Mouse (Mus musculus) limb, embryonic 14.5 days (tissue): ENCODE data around the gene Fkbp8. TPM values are rescaled to one million over a fixed set of nuclear protein-coding genes. Genes with fewer than 3 reads are reported as not detected.

Experiments used
- ATAC-seq: fragments of 200-750 bp; cut with Nextera tagmentation; 2 replicates; pipeline ENCODE4 v1.8.0; 2017; ENCODE audit warnings: low read depth, moderate number of reproducible peaks, moderate TSS enrichment; ENCODE audit not compliant: low FRiP score
- DNase-seq: peaks from one replicate; pipeline ENCODE4 v3.0.0-alpha.2; 2015; ENCODE audit warnings: low spot score
- H3K27ac ChIP-seq: fragments of 300-500 bp; sonication (generic); replicated peaks from 2 replicates; pipeline ENCODE4 v1.5.1; 2014; ENCODE audit warnings: low read depth, mild to moderate bottlenecking, low read length, moderate library complexity, mixed read lengths
- H3K27me3 ChIP-seq: fragments of 300-500 bp; sonication (generic); 2 replicates; pipeline ENCODE4 v1.6.1; 2014; ENCODE audit warnings: low read length, mixed read lengths; ENCODE audit not compliant: control insufficient read depth, insufficient read depth
- H3K36me3 ChIP-seq: fragments of 300-500 bp; sonication (generic); 2 replicates; pipeline ENCODE4 v1.6.1; 2014; ENCODE audit warnings: mild to moderate bottlenecking, low read length, moderate library complexity, mixed read lengths; ENCODE audit not compliant: control insufficient read depth, insufficient read depth
- H3K4me1 ChIP-seq: fragments of 300-500 bp; sonication (generic); 2 replicates; pipeline ENCODE4 v1.6.1; 2014; ENCODE audit warnings: antibody characterized with exemption, low read length, mixed read lengths; ENCODE audit not compliant: control insufficient read depth, insufficient read depth
- H3K4me2 ChIP-seq: fragments of 300-500 bp; sonication (generic); replicated peaks from 2 replicates; pipeline ENCODE4 v1.6.1; 2014; ENCODE audit warnings: low read depth, mild to moderate bottlenecking, low read length, moderate library complexity; ENCODE audit not compliant: severe bottlenecking
- H3K4me3 ChIP-seq: fragments of 300-500 bp; sonication (generic); replicated peaks from 2 replicates; pipeline ENCODE4 v1.5.1; 2014; ENCODE audit warnings: low read length
- H3K9ac ChIP-seq: fragments of 300-500 bp; sonication (generic); 2 replicates; pipeline ENCODE4 v1.6.1; 2014; ENCODE audit warnings: mild to moderate bottlenecking, low read depth, low read length, moderate library complexity; ENCODE audit not compliant: severe bottlenecking
- H3K9me3 ChIP-seq: fragments of 300-500 bp; sonication (generic); 2 replicates; pipeline ENCODE4 v1.6.1; 2016; ENCODE audit warnings: low read length; ENCODE audit not compliant: control insufficient read depth
- POLR2A ChIP-seq: fragments of 200-500 bp; IDR thresholded peaks from 2 replicates; pipeline ENCODE4 v1.8.0; 2012; ENCODE audit warnings: inconsistent platforms, mild to moderate bottlenecking, moderate library complexity, borderline replicate concordance; ENCODE audit not compliant: insufficient read depth, insufficient read length; ENCODE audit errors: extremely low read depth
- WGBS: fragments of 180-500 bp; shearing (Covaris S2); extraction: QIAGEN DNeasy Blood & Tissue Kit; methylation state at CpG from one replicate; pipeline ENCODE4 v1.1.7; 2014; 5-methylcytosine and 5-hydroxymethylcytosine counted together
- polyA plus RNA-seq, 2 experiments: library from polyadenylated mRNA; depleted of rRNA in 1 of 2; stranded (reverse) in 1 of 2; unstranded in 1 of 2; fragments of >200 nt; fragmentation: Nextera tagmentation in 1 of 2; extraction: Ambion mirVana in 1 of 2; gene quantifications; 2 replicates each; pipeline versions ENCODE4 v1.2.1 to v1.2.3; 2012 to 2014

Gene Fkbp8
- polyA plus RNA-seq, 2 experiments: 219 to 363 TPM

DNA sequence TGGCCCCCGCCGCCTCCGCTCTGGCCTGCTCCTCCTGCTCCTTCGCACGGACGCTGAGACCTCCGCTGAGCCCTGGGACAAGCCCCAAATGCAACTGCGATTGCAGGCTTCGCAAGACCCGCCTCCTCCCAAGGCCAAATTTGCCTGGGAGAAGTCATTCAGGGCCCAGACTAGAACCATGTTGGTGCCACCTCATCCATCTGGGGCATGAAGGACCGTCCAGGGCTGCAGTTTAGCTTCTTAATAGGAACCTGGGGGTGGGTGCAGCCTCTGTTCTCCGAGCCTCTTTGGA lies 31.8 kb upstream of the Fkbp8 start:
- Histone ChIP-seq H3K9ac (peak overlapping the region; percentile 52), H3K36me3 (no peaks in the 10 kb centered on the region), H3K4me3 (peak overlapping the region; percentile 55), H3K9me3 (no peaks in the 10 kb centered on the region), H3K4me2 (peak overlapping the region; percentile 91), H3K4me1 (peaks cover 50% of the 10 kb centered on the region), H3K27me3 (peaks cover 50% of the 10 kb centered on the region), H3K27ac (peak overlapping the region; percentile 73)
- 10% methylated on average over 12 of the region's 12 CpGs for WGBS
- TF ChIP-seq POLR2A: no peak
- DNase-seq (no peak), ATAC-seq (no peak)

GRCm38 (mm10) chr8:70500386-70501301 lies 26.9 kb upstream of the Fkbp8 start:
- no peak overlapping the region for H3K9ac ChIP-seq
- H3K4me3 ChIP-seq: 0 out of 2 replicates have a peak overlapping the region, but pooled peaks have one; percentile 10
- no peak for TF ChIP-seq POLR2A
- H3K36me3 ChIP-seq: no peaks in the 10 kb centered on the region
- peaks cover 54% of the 10 kb centered on the region for H3K4me1 ChIP-seq
- ATAC-seq: no peak
- 16% methylated on average over 37 of the region's 39 CpGs for WGBS
- no peak overlapping the region for H3K27ac ChIP-seq
- DNase-seq: no peak
- no peaks in the 10 kb centered on the region for H3K9me3 ChIP-seq
- peak overlapping the region; percentile 20 for H3K4me2 ChIP-seq
- H3K27me3 ChIP-seq: peaks cover 11% of the 10 kb centered on the region; the same call in 1 of the 2 replicates

- no peak for TF ChIP-seq POLR2A
- 14% methylated on average over 23 of the region's 23 CpGs for WGBS
- Histone ChIP-seq H3K4me3 (no peak overlapping the region), H3K27me3 (peaks cover 8% of the 10 kb centered on the region; the same call in 1 of the 2 replicates), H3K9ac (no peak overlapping the region), H3K9me3 (no peaks in the 10 kb centered on the region), H3K27ac (no peak overlapping the region), H3K36me3 (peaks cover 3% of the 10 kb centered on the region; the same call in 1 of the 2 replicates), H3K4me1 (peaks cover 56% of the 10 kb centered on the region), H3K4me2 (peak overlapping the region; percentile 25)
- no peak for ATAC-seq
- DNase-seq: peak; percentile 67
These were observed 25.5 kb upstream of the Fkbp8 start for GRCm38 (mm10) chr8:70501820-70502529.

DNA sequence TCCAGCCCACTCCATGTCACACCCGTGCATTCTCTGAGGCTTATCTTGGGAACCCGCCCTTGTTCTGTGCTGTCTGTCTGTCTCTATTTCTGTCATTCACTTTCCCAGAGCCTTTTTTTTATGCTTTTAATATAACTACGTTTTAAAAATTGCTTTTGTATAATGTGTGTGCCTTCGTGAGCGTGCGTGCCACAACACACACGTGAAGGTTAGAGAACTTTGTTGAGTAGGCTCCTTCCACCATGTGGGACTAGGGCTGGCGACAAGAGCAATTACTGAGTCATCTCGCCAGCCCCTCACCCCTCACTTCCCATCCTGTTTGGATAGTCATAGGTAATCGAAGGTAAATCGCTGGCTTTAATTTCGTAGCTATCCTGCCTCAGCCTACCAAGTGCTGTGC lies 25.0 kb upstream of the Fkbp8 start:
- H3K9ac ChIP-seq: no peak overlapping the region

DNA sequence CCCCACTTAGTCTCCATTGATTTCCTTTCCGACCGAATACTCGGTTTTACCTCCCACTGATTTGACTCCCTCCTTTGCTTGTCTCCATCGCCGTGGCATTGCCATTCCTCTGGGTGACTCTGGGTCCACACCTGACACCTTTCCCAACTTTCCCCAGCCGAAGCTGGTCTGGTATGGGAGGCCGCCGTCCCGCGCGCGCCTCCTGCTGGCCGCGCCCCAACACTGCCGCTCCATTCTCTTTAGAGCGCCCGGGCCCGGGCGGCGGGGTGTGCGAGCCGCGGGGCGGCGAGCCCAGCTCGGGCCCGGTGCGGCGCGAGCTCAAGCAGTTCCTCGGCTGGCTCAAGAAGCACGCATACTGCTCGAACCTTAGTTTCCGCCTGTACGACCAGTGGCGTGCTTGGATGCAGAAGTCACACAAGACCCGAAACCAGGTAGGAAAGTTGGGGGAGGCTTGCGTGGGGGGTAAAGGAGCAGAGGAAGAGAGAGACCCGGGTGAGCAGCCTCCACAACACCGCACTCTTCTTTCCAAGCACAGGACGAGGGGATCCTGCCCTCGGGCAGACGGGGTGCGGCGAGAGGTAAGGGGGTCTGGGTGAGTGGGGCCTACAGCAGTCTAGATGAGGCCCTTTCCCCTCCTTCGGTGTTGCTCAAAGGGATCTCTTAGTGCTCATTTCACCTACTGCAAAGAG lies 24.3 kb upstream of the Fkbp8 start:
- 10% methylated on average over 45 of the region's 46 CpGs for WGBS
- H3K36me3 ChIP-seq: peaks cover 13% of the 10 kb centered on the region
- no peak for TF ChIP-seq POLR2A
- peaks cover 8% of the 10 kb centered on the region; the same call in 1 of the 2 replicates for H3K27me3 ChIP-seq
- H3K27ac ChIP-seq: no peak overlapping the region
- peak; percentile 67 for DNase-seq
- H3K9ac ChIP-seq: no peak overlapping the region
- H3K4me3 ChIP-seq: no peak overlapping the region
- ATAC-seq: peak; percentile 5; the same call in 1 of the 2 replicates
- no peaks in the 10 kb centered on the region for H3K9me3 ChIP-seq
- H3K4me2 ChIP-seq: peak overlapping the region; percentile 25
- H3K4me1 ChIP-seq: peaks cover 57% of the 10 kb centered on the region

More for the DNA sequence above, 25.0 kb upstream of the Fkbp8 start:
- Histone ChIP-seq H3K9me3 (no peaks in the 10 kb centered on the region), H3K27me3 (peaks cover 8% of the 10 kb centered on the region; the same call in 1 of the 2 replicates), H3K4me2 (peak overlapping the region; percentile 25), H3K4me1 (peaks cover 57% of the 10 kb centered on the region), H3K27ac (no peak overlapping the region), H3K4me3 (no peak overlapping the region), H3K36me3 (peaks cover 7% of the 10 kb centered on the region)
- no peak for DNase-seq
- TF ChIP-seq POLR2A: no peak
- no peak for ATAC-seq
- WGBS: 36% methylated on average over 12 of the region's 12 CpGs
